Mouse (Mus musculus): ENCODE data around the gene Cdc42se1. TPM values are rescaled to one million over a fixed set of nuclear protein-coding genes. Genes with fewer than 3 reads are reported as not detected.

Cdc42se1 gene
- polyA plus RNA-seq, 1 experiment from 2014 or later: 109 TPM

DNA sequence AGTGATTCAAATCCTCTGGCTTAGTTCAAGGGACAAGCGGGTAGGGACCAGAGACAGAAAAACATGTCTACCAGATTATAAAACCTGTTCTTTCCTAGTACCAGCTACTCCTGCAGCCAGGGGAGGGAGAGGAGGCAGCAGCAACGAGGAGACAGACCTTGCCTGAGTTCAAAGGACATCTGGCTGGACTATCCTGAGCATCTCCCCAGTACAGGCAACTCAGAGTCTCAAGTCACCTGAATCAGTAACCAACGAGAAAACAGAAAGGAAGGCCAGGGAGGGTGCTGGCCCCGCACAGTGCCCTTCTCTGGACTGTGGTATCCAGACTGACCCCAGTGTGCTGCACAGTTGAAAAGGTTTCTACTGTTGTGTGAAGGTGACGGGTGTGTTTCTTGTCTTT, 28.4 kb downstream of the Cdc42se1 start:
- no peak overlapping the region for H3K4me2 ChIP-seq (replicated peaks; ENCODE audit: low read depth, low read length)
- H3K4me1 ChIP-seq (ENCODE audit: control insufficient read depth, insufficient read depth, low read length): no peaks in the 10 kb centered on the region
- no peaks in the 10 kb centered on the region for H3K9me3 ChIP-seq (ENCODE audit: control insufficient read depth, low read length)
- H3K4me3 ChIP-seq (ENCODE audit: low read length): no peak overlapping the region
- no peak for ATAC-seq (ENCODE audit: low FRiP score, low TSS enrichment)
- 75% methylated on average over 5 of the region's 5 CpGs for WGBS
- H3K27me3 ChIP-seq (ENCODE audit: control insufficient read depth, insufficient read depth, low read length): no peaks in the 10 kb centered on the region
- no peak overlapping the region for H3K27ac ChIP-seq (ENCODE audit: low read depth, low read length)
- peaks cover 54% of the 10 kb centered on the region for H3K36me3 ChIP-seq (ENCODE audit: control insufficient read depth, insufficient read depth, low read length)
- no peak overlapping the region for H3K9ac ChIP-seq (ENCODE audit: low read depth, low read length)

DNA sequence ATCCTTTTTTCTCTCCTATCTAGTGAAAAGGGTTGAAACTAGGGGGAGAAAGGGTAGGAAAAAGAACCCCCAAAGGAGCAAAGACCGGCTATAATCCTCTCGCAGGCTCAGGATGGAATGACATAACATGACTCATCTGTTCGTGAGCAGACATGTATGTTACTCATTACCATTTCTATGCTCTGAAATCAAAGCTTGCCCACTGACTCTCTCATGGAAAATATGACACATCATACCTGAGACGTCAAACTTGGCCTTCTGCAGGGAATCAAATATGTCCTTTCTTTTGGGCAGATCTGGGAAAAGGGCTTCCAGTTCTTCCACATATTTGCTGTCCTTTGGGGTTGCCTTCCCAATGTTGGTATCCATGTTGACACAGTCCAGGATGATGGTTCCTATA, 33.4 kb downstream of the Cdc42se1 start:
- H3K4me1 ChIP-seq (ENCODE audit: control insufficient read depth, insufficient read depth, low read length): no peaks in the 10 kb centered on the region
- 89% methylated on average over 4 of the region's 4 CpGs for WGBS
- H3K9me3 ChIP-seq (ENCODE audit: control insufficient read depth, low read length): no peaks in the 10 kb centered on the region
- H3K9ac ChIP-seq (ENCODE audit: low read depth, low read length): no peak overlapping the region
- no peaks in the 10 kb centered on the region for H3K27me3 ChIP-seq (ENCODE audit: control insufficient read depth, insufficient read depth, low read length)
- H3K4me3 ChIP-seq (ENCODE audit: low read length): no peak overlapping the region
- peaks cover 51% of the 10 kb centered on the region for H3K36me3 ChIP-seq (ENCODE audit: control insufficient read depth, insufficient read depth, low read length)
- no peak overlapping the region for H3K4me2 ChIP-seq (replicated peaks; ENCODE audit: low read depth, low read length)
- H3K27ac ChIP-seq (ENCODE audit: low read depth, low read length): no peak overlapping the region
- no peak for ATAC-seq (ENCODE audit: low FRiP score, low TSS enrichment)

DNA sequence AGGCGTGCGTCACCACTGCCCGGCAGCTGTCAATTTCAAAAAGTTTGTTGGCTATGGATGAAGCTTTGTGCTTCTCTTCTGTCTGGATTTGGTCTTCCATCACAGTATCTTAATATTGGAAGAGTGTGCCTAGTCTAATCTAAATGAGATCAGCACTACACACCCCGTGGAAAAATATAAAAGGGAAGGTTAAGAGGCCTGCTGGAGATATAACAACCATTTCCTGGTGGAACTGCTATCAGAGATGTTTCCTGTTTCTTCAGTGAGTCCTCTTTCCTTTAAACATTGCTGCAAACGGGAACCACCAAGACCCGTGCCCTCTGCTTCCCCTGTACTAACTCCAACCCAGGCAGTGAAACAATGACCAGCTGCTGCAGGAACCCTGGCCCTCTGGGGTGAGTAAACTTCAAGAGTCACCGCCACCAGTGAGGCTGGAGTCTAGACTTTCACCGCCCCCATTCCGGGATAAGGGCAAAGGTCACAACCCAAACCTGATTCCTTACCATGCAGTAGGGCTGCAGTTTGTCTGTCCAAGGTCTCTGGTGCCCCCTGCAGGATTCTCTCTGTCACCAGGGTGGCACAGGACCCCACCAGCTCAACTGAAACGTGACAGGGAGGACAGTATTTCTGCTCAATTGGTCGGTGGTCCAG, 34.7 kb downstream of the Cdc42se1 start:
- H3K4me1 ChIP-seq (ENCODE audit: control insufficient read depth, insufficient read depth, low read length): no peaks in the 10 kb centered on the region
- ATAC-seq (ENCODE audit: low FRiP score, low TSS enrichment): peak; percentile 78
- peaks cover 50% of the 10 kb centered on the region for H3K36me3 ChIP-seq (ENCODE audit: control insufficient read depth, insufficient read depth, low read length)
- H3K9me3 ChIP-seq (ENCODE audit: control insufficient read depth, low read length): no peaks in the 10 kb centered on the region
- no peak overlapping the region for H3K9ac ChIP-seq (ENCODE audit: low read depth, low read length)
- H3K4me2 ChIP-seq (replicated peaks; ENCODE audit: low read depth, low read length): no peak overlapping the region
- H3K4me3 ChIP-seq (ENCODE audit: low read length): no peak overlapping the region
- H3K27me3 ChIP-seq (ENCODE audit: control insufficient read depth, insufficient read depth, low read length): no peaks in the 10 kb centered on the region
- WGBS: 43% methylated on average over 11 of the region's 11 CpGs
- no peak overlapping the region for H3K27ac ChIP-seq (ENCODE audit: low read depth, low read length)

DNA sequence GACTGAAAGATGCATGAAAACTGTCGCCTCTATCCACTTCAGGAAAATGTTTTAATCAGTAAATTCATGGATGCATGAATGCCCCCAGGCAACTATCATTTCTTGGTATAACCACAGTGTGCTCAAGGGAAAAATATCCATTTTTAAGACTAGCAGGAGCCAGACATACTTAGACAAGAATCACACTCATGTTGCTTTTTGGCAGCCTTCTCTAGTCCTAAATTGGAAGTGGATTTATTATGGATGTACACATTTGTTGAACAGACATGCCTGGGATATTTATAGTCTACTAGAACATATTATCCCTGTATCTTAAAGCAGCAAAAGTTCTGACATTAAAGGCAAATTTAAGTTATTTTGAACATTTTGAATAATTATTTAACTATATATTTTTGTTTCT, 36.2 kb downstream of the Cdc42se1 start:
- Histone ChIP-seq H3K27me3 (ENCODE audit: control insufficient read depth, insufficient read depth, low read length) (no peaks in the 10 kb centered on the region), H3K9me3 (ENCODE audit: control insufficient read depth, low read length) (no peaks in the 10 kb centered on the region), H3K4me1 (ENCODE audit: control insufficient read depth, insufficient read depth, low read length) (no peaks in the 10 kb centered on the region), H3K4me2 (replicated peaks; ENCODE audit: low read depth, low read length) (no peak overlapping the region), H3K4me3 (ENCODE audit: low read length) (no peak overlapping the region), H3K27ac (ENCODE audit: low read depth, low read length) (no peak overlapping the region), H3K9ac (ENCODE audit: low read depth, low read length) (no peak overlapping the region), H3K36me3 (ENCODE audit: control insufficient read depth, insufficient read depth, low read length) (peaks cover 37% of the 10 kb centered on the region)
- no peak for ATAC-seq (ENCODE audit: low FRiP score, low TSS enrichment)
- 85% methylated on average over 1 of the region's 1 CpGs for WGBS

DNA sequence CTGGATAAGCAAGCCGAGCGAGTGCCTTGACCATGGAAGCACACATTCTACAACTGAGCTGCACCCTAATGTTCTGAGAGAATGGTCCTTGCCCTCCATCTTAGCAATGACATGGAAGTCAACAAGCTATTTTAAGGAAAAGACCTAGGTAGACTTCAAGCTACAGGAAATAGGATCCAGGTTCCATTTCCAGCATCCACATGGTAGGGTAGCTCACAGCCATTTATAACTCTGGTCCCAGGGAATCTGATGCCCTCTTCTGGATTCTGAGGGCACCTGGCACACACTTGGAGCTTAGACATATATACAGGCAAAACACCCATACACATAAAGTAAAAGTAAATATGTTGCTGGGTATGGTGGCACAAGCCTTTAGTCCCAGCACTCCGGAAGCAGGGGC, 37.5 kb downstream of the Cdc42se1 start:
- no peak for ATAC-seq (ENCODE audit: low FRiP score, low TSS enrichment)
- Histone ChIP-seq H3K9ac (ENCODE audit: low read depth, low read length) (no peak overlapping the region), H3K4me1 (ENCODE audit: control insufficient read depth, insufficient read depth, low read length) (no peaks in the 10 kb centered on the region), H3K27me3 (ENCODE audit: control insufficient read depth, insufficient read depth, low read length) (no peaks in the 10 kb centered on the region), H3K9me3 (ENCODE audit: control insufficient read depth, low read length) (no peaks in the 10 kb centered on the region), H3K27ac (ENCODE audit: low read depth, low read length) (no peak overlapping the region), H3K36me3 (ENCODE audit: control insufficient read depth, insufficient read depth, low read length) (peaks cover 37% of the 10 kb centered on the region), H3K4me3 (ENCODE audit: low read length) (no peak overlapping the region), H3K4me2 (replicated peaks; ENCODE audit: low read depth, low read length) (no peak overlapping the region)
- WGBS: 92% methylated on average over 3 of the region's 3 CpGs

DNA sequence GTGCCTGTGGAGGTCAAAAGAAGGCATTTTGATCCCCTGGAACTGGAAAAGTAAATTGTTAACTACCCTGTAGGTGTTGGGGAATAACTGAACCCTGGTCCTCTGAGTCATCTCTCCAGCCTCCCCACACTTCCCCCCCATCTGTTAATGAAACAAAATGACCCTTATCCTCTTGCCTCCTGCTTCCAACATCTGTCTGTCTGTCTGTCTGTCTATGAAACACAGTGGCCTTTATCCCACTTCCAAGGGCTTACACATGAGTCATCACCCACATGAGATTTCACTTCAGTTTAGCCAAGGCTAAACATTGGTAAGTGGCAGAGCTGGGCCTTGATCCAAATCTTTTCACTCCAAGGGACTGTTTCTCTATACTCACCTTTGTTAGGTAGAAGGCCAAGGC, 39.3 kb downstream of the Cdc42se1 start:
- H3K9ac ChIP-seq (ENCODE audit: low read depth, low read length): no peak overlapping the region
- no peaks in the 10 kb centered on the region for H3K27me3 ChIP-seq (ENCODE audit: control insufficient read depth, insufficient read depth, low read length)
- no peaks in the 10 kb centered on the region for H3K9me3 ChIP-seq (ENCODE audit: control insufficient read depth, low read length)
- H3K4me2 ChIP-seq (replicated peaks; ENCODE audit: low read depth, low read length): no peak overlapping the region
- no peak overlapping the region for H3K4me3 ChIP-seq (ENCODE audit: low read length)
- H3K36me3 ChIP-seq (ENCODE audit: control insufficient read depth, insufficient read depth, low read length): peaks cover 27% of the 10 kb centered on the region
- no peak overlapping the region for H3K27ac ChIP-seq (ENCODE audit: low read depth, low read length)
- ATAC-seq (ENCODE audit: low FRiP score, low TSS enrichment): no peak
- no peaks in the 10 kb centered on the region for H3K4me1 ChIP-seq (ENCODE audit: control insufficient read depth, insufficient read depth, low read length)

DNA sequence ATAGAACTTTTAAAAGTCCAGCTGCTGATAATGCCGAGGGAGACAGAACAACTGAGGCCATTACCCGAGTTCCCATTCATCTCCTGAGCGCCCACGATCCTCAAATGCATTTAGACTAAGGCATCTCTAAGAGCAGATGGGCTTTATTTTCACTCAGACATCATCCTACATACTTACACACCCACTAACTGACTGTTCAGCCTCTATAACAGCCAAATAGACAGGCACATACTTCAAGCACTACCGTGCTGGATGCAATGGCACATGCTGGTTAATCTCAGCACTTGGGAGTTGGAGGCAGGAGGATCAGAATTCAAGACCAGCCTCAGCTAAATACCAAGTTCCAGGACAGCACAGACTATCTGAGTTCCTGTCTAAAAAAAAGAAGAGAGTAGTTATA, 41.3 kb downstream of the Cdc42se1 start:
- Histone ChIP-seq H3K4me3 (ENCODE audit: low read length) (no peak overlapping the region), H3K27me3 (ENCODE audit: control insufficient read depth, insufficient read depth, low read length) (no peaks in the 10 kb centered on the region), H3K9me3 (ENCODE audit: control insufficient read depth, low read length) (no peaks in the 10 kb centered on the region), H3K9ac (ENCODE audit: low read depth, low read length) (no peak overlapping the region), H3K36me3 (ENCODE audit: control insufficient read depth, insufficient read depth, low read length) (peaks cover 19% of the 10 kb centered on the region), H3K4me2 (replicated peaks; ENCODE audit: low read depth, low read length) (no peak overlapping the region), H3K27ac (ENCODE audit: low read depth, low read length) (no peak overlapping the region), H3K4me1 (ENCODE audit: control insufficient read depth, insufficient read depth, low read length) (no peaks in the 10 kb centered on the region)
- no peak for ATAC-seq (ENCODE audit: low FRiP score, low TSS enrichment)
- WGBS: 84% methylated on average over 5 of the region's 5 CpGs

DNA sequence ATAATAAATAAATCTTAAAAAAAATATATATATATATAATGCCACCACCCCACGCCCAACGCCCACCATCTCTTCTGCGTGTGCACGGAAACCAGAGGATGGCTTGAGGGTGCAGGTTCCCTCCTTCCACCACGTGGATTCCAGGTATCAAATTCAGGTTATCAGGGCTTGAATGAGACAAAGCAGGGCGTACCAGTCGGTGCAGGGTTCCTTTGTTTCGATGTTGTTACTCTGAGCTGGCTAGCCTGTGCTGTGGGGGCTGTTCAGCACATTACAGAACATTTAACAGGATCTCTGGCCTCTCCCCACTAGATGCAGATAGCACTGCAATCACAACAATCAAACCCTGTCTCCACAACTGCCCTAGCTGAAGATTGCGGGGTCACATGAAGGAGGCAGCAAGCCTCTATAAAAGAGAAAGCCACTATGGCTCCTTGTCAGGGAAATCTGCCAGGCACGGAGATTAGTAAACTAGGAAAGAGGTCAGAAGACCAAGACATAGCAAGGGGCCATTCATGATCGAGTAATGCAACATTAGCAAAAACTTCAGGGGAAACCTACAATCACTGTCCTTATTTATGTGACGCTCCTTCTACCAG, 42.3 kb downstream of the Cdc42se1 start:
- no peak overlapping the region for H3K27ac ChIP-seq (ENCODE audit: low read depth, low read length)
- no peak overlapping the region for H3K9ac ChIP-seq (ENCODE audit: low read depth, low read length)
- H3K4me3 ChIP-seq (ENCODE audit: low read length): no peak overlapping the region
- no peak overlapping the region for H3K4me2 ChIP-seq (replicated peaks; ENCODE audit: low read depth, low read length)
- no peaks in the 10 kb centered on the region for H3K27me3 ChIP-seq (ENCODE audit: control insufficient read depth, insufficient read depth, low read length)
- H3K4me1 ChIP-seq (ENCODE audit: control insufficient read depth, insufficient read depth, low read length): no peaks in the 10 kb centered on the region
- 84% methylated on average over 12 of the region's 12 CpGs for WGBS
- no peaks in the 10 kb centered on the region for H3K9me3 ChIP-seq (ENCODE audit: control insufficient read depth, low read length)
- H3K36me3 ChIP-seq (ENCODE audit: control insufficient read depth, insufficient read depth, low read length): peaks cover 15% of the 10 kb centered on the region
- ATAC-seq (ENCODE audit: low FRiP score, low TSS enrichment): no peak

DNA sequence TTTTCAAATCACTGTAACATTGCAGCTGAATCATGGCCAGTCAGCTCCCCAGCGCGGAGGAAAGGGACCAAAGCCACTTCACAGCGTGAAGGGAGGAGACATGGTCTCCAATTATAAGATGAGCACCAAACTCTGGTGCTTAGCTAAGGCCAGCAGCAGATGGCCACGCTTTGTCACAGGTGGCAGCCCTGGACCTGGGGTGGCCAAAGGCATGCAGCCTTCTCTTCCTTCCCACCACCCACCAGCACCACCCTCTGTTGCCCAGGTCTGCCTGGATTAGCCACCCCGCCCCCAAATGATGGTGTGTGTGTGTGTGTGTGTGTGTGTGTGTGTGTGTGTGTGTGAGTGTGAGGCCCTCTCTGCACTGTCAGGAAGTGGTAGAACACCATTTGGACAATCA, 44.9 kb downstream of the Cdc42se1 start:
- Histone ChIP-seq H3K4me3 (ENCODE audit: low read length) (no peak overlapping the region), H3K4me2 (replicated peaks; ENCODE audit: low read depth, low read length) (no peak overlapping the region), H3K27ac (ENCODE audit: low read depth, low read length) (no peak overlapping the region), H3K27me3 (ENCODE audit: control insufficient read depth, insufficient read depth, low read length) (no peaks in the 10 kb centered on the region), H3K9me3 (ENCODE audit: control insufficient read depth, low read length) (no peaks in the 10 kb centered on the region), H3K36me3 (ENCODE audit: control insufficient read depth, insufficient read depth, low read length) (no peaks in the 10 kb centered on the region; the same call in 1 of the 2 replicates), H3K9ac (ENCODE audit: low read depth, low read length) (no peak overlapping the region), H3K4me1 (ENCODE audit: control insufficient read depth, insufficient read depth, low read length) (peaks cover 7% of the 10 kb centered on the region; the same call in 1 of the 2 replicates)
- 97% methylated on average over 5 of the region's 5 CpGs for WGBS
- ATAC-seq (ENCODE audit: low FRiP score, low TSS enrichment): no peak

Data from kidney, embryonic 14.5 days (tissue).